Mouse (Mus musculus): ENCODE results near the gene Tctex1d2. TPM values are rescaled to one million over a fixed set of nuclear protein-coding genes. Genes with fewer than 3 reads are reported as not detected.
"Not testable (repeated sequence)": the region's sequence is repeated elsewhere in the genome, so short reads cannot be mapped to it uniquely, and the experiment has no call there.

Gene Tctex1d2
- polyA plus RNA-seq, 1 experiment from 2014 or later, result 30.7 TPM

- not testable (repeated sequence) for H3K9me3 ChIP-seq (ENCODE audit: low read length); H3K27me3 ChIP-seq (ENCODE audit: insufficient read depth, low read length); H3K4me3 ChIP-seq (ENCODE audit: low read length); H3K9ac ChIP-seq (replicated peaks; ENCODE audit: low read length); H3K27ac ChIP-seq (ENCODE audit: low read length); H3K4me1 ChIP-seq (ENCODE audit: insufficient read depth, low read length); H3K36me3 ChIP-seq (ENCODE audit: insufficient read depth, low read length); H3K4me2 ChIP-seq (replicated peaks; ENCODE audit: low read depth, low read length); ATAC-seq (ENCODE audit: low FRiP score, low TSS enrichment)
- WGBS, result 88% methylated on average over 3 of the region's 3 CpGs
Measured at GRCm38 (mm10) chr16:32444615-32445014, 25.1 kb downstream of the Tctex1d2 start.

- Histone ChIP-seq H3K4me2 (replicated peaks; ENCODE audit: low read depth, low read length) (no peak overlapping the region), H3K9ac (replicated peaks; ENCODE audit: low read length) (no peak overlapping the region), H3K36me3 (ENCODE audit: insufficient read depth, low read length) (peaks cover 4% of the 10 kb centered on the region; the same call in 1 of the 2 replicates), H3K9me3 (ENCODE audit: low read length) (no peaks in the 10 kb centered on the region), H3K4me3 (ENCODE audit: low read length) (no peak overlapping the region), H3K4me1 (ENCODE audit: insufficient read depth, low read length) (no peaks in the 10 kb centered on the region), H3K27ac (ENCODE audit: low read length) (no peak overlapping the region), H3K27me3 (ENCODE audit: insufficient read depth, low read length) (no peaks in the 10 kb centered on the region)
- ATAC-seq (ENCODE audit: low FRiP score, low TSS enrichment), result no peak
- 91% methylated on average over 1 of the region's 1 CpGs for WGBS
Measured at GRCm38 (mm10) chr16:32445558-32445957, 26.1 kb downstream of the Tctex1d2 start.

GRCm38 (mm10) chr16:32446563-32447138 is 27.1 kb downstream of the Tctex1d2 start:
- no peak overlapping the region for H3K4me2 ChIP-seq (replicated peaks; ENCODE audit: low read depth, low read length)
- H3K9me3 ChIP-seq (ENCODE audit: low read length), result no peaks in the 10 kb centered on the region
- no peak for ATAC-seq (ENCODE audit: low FRiP score, low TSS enrichment)
- WGBS, result 78% methylated on average over 2 of the region's 2 CpGs
- H3K9ac ChIP-seq (replicated peaks; ENCODE audit: low read length), result no peak overlapping the region
- H3K36me3 ChIP-seq (ENCODE audit: insufficient read depth, low read length), result no peaks in the 10 kb centered on the region
- H3K4me3 ChIP-seq (ENCODE audit: low read length), result no peak overlapping the region
- no peaks in the 10 kb centered on the region for H3K4me1 ChIP-seq (ENCODE audit: insufficient read depth, low read length)
- no peak overlapping the region for H3K27ac ChIP-seq (ENCODE audit: low read length)
- no peaks in the 10 kb centered on the region for H3K27me3 ChIP-seq (ENCODE audit: insufficient read depth, low read length)

- Histone ChIP-seq H3K27me3 (ENCODE audit: insufficient read depth, low read length) (no peaks in the 10 kb centered on the region), H3K36me3 (ENCODE audit: insufficient read depth, low read length) (0 out of 2 replicates have a peak, but pooled peaks cover 8% of the 10 kb centered on the region), H3K27ac (ENCODE audit: low read length) (no peak overlapping the region), H3K9ac (replicated peaks; ENCODE audit: low read length) (no peak overlapping the region), H3K4me2 (replicated peaks; ENCODE audit: low read depth, low read length) (no peak overlapping the region), H3K9me3 (ENCODE audit: low read length) (no peaks in the 10 kb centered on the region), H3K4me1 (ENCODE audit: insufficient read depth, low read length) (no peaks in the 10 kb centered on the region), H3K4me3 (ENCODE audit: low read length) (no peak overlapping the region)
- 85% methylated on average over 3 of the region's 3 CpGs for WGBS
- no peak for ATAC-seq (ENCODE audit: low FRiP score, low TSS enrichment)
Measured at GRCm38 (mm10) chr16:32449665-32450064, 30.2 kb downstream of the Tctex1d2 start.

- H3K4me2 ChIP-seq (replicated peaks; ENCODE audit: low read depth, low read length), result no peak overlapping the region
- no peak overlapping the region for H3K9ac ChIP-seq (replicated peaks; ENCODE audit: low read length)
- no peaks in the 10 kb centered on the region for H3K27me3 ChIP-seq (ENCODE audit: insufficient read depth, low read length)
- H3K9me3 ChIP-seq (ENCODE audit: low read length), result no peaks in the 10 kb centered on the region
- H3K4me1 ChIP-seq (ENCODE audit: insufficient read depth, low read length), result no peaks in the 10 kb centered on the region
- no peak for ATAC-seq (ENCODE audit: low FRiP score, low TSS enrichment)
- no peak overlapping the region for H3K27ac ChIP-seq (ENCODE audit: low read length)
- no peak overlapping the region for H3K4me3 ChIP-seq (ENCODE audit: low read length)
- 0 out of 2 replicates have a peak, but pooled peaks cover 8% of the 10 kb centered on the region for H3K36me3 ChIP-seq (ENCODE audit: insufficient read depth, low read length)
- WGBS, result 92% methylated on average over 2 of the region's 2 CpGs
Measured at GRCm38 (mm10) chr16:32450133-32450532, 30.6 kb downstream of the Tctex1d2 start.

- Histone ChIP-seq H3K27me3 (ENCODE audit: insufficient read depth, low read length) (no peaks in the 10 kb centered on the region), H3K4me1 (ENCODE audit: insufficient read depth, low read length) (no peaks in the 10 kb centered on the region), H3K9ac (replicated peaks; ENCODE audit: low read length) (no peak overlapping the region), H3K9me3 (ENCODE audit: low read length) (no peaks in the 10 kb centered on the region), H3K27ac (ENCODE audit: low read length) (no peak overlapping the region), H3K4me3 (ENCODE audit: low read length) (no peak overlapping the region), H3K4me2 (replicated peaks; ENCODE audit: low read depth, low read length) (no peak overlapping the region), H3K36me3 (ENCODE audit: insufficient read depth, low read length) (peaks cover 17% of the 10 kb centered on the region; the same call in 1 of the 2 replicates)
- 89% methylated on average over 8 of the region's 8 CpGs for WGBS
- ATAC-seq (ENCODE audit: low FRiP score, low TSS enrichment), result no peak
Measured at GRCm38 (mm10) chr16:32453102-32453501, 33.6 kb downstream of the Tctex1d2 start.

- H3K9ac ChIP-seq (replicated peaks; ENCODE audit: low read length), result no peak overlapping the region
- peaks cover 17% of the 10 kb centered on the region; the same call in 1 of the 2 replicates for H3K36me3 ChIP-seq (ENCODE audit: insufficient read depth, low read length)
- no peak for ATAC-seq (ENCODE audit: low FRiP score, low TSS enrichment)
- no peaks in the 10 kb centered on the region for H3K9me3 ChIP-seq (ENCODE audit: low read length)
- no peaks in the 10 kb centered on the region for H3K4me1 ChIP-seq (ENCODE audit: insufficient read depth, low read length)
- H3K27ac ChIP-seq (ENCODE audit: low read length), result no peak overlapping the region
- H3K27me3 ChIP-seq (ENCODE audit: insufficient read depth, low read length), result no peaks in the 10 kb centered on the region
- H3K4me2 ChIP-seq (replicated peaks; ENCODE audit: low read depth, low read length), result no peak overlapping the region
- no peak overlapping the region for H3K4me3 ChIP-seq (ENCODE audit: low read length)
- WGBS, result 87% methylated on average over 5 of the region's 5 CpGs
Measured at GRCm38 (mm10) chr16:32454646-32455045, 35.1 kb downstream of the Tctex1d2 start.

GRCm38 (mm10) chr16:32456086-32456485 is 36.6 kb downstream of the Tctex1d2 start:
- no peak overlapping the region for H3K4me3 ChIP-seq (ENCODE audit: low read length)
- peaks cover 17% of the 10 kb centered on the region; the same call in 1 of the 2 replicates for H3K36me3 ChIP-seq (ENCODE audit: insufficient read depth, low read length)
- H3K9me3 ChIP-seq (ENCODE audit: low read length), result no peaks in the 10 kb centered on the region
- no peak overlapping the region for H3K9ac ChIP-seq (replicated peaks; ENCODE audit: low read length)
- no peaks in the 10 kb centered on the region for H3K4me1 ChIP-seq (ENCODE audit: insufficient read depth, low read length)
- no peak overlapping the region for H3K4me2 ChIP-seq (replicated peaks; ENCODE audit: low read depth, low read length)
- no peak for ATAC-seq (ENCODE audit: low FRiP score, low TSS enrichment)
- no peak overlapping the region for H3K27ac ChIP-seq (ENCODE audit: low read length)
- H3K27me3 ChIP-seq (ENCODE audit: insufficient read depth, low read length), result no peaks in the 10 kb centered on the region

GRCm38 (mm10) chr16:32456761-32457160 is 37.3 kb downstream of the Tctex1d2 start:
- H3K4me2 ChIP-seq (replicated peaks; ENCODE audit: low read depth, low read length), result no peak overlapping the region
- WGBS, result 100% methylated on average over 1 of the region's 1 CpGs

GRCm38 (mm10) chr16:32457589-32458386 is 38.3 kb downstream of the Tctex1d2 start:
- WGBS, result 52% methylated on average over 10 of the region's 10 CpGs
- H3K9me3 ChIP-seq (ENCODE audit: low read length), result no peaks in the 10 kb centered on the region
- H3K4me3 ChIP-seq (ENCODE audit: low read length), result no peak overlapping the region
- peak; percentile 65; the same call in 1 of the 2 replicates for ATAC-seq (ENCODE audit: low FRiP score, low TSS enrichment)
- no peak overlapping the region for H3K27ac ChIP-seq (ENCODE audit: low read length)
- no peak overlapping the region for H3K4me2 ChIP-seq (replicated peaks; ENCODE audit: low read depth, low read length)
- H3K36me3 ChIP-seq (ENCODE audit: insufficient read depth, low read length), result peaks cover 13% of the 10 kb centered on the region
- H3K27me3 ChIP-seq (ENCODE audit: insufficient read depth, low read length), result no peaks in the 10 kb centered on the region
- no peaks in the 10 kb centered on the region for H3K4me1 ChIP-seq (ENCODE audit: insufficient read depth, low read length)
- no peak overlapping the region for H3K9ac ChIP-seq (replicated peaks; ENCODE audit: low read length)

More at GRCm38 (mm10) chr16:32456761-32457160, 37.3 kb downstream of the Tctex1d2 start:
- no peaks in the 10 kb centered on the region for H3K4me1 ChIP-seq (ENCODE audit: insufficient read depth, low read length)
- H3K27ac ChIP-seq (ENCODE audit: low read length), result no peak overlapping the region
- H3K27me3 ChIP-seq (ENCODE audit: insufficient read depth, low read length), result no peaks in the 10 kb centered on the region
- H3K9ac ChIP-seq (replicated peaks; ENCODE audit: low read length), result no peak overlapping the region
- peaks cover 17% of the 10 kb centered on the region; the same call in 1 of the 2 replicates for H3K36me3 ChIP-seq (ENCODE audit: insufficient read depth, low read length)
- no peaks in the 10 kb centered on the region for H3K9me3 ChIP-seq (ENCODE audit: low read length)
- no peak for ATAC-seq (ENCODE audit: low FRiP score, low TSS enrichment)
- no peak overlapping the region for H3K4me3 ChIP-seq (ENCODE audit: low read length)
